Comparison of ENCODE assay signal across 8 mouse cellular contexts in the genomic region with DNA sequence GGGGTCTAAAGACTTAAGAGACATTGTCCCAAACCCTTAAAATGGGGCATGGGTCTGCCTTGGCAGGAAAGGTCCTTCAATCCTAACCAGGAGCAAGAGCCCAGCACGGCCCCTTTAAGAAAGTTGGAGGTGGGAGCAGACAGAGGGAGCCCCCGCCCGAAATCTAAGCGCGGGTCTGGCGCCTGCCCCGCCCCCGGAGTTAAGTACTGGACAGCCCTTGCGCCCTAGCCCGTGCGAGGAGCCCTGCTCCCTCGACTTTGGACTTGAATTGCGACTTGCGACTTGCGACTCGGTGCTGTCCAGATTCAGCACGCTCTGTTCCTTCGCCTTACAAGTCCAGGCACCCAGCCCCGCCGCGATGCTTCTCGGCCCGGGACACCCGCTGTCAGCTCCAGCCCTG. TPM values are rescaled to one million over a fixed set of nuclear protein-coding genes. Genes with fewer than 3 reads are reported as not detected.
DNase-seq lines count a peak whose midpoint lies in the region; ATAC-seq and TF ChIP-seq lines count a peak whose summit lies in the region.

TSS of gene Cspg4 (plus strand) at position 202 of the 400 bp plus-strand sequence.

- H3K4me1 ChIP-seq in ES-E14 (ENCODE audit: control insufficient read depth in 2 of 2, insufficient read depth in 2 of 2, low read length in 2 of 2, poor library complexity in 1 of 2), result peaks cover 6 to 17% of the 10 kb centered on the region in 2 experiments
- H3K4me1 ChIP-seq in embryonic facial prominence, embryonic 10.5 days, result peaks cover 78% of the 10 kb centered on the region
- peaks cover 31% of the 10 kb centered on the region for H3K4me1 ChIP-seq in kidney, adult 2 months (ENCODE audit: control insufficient read depth, insufficient read depth, low read length)
- H3K4me1 ChIP-seq in neural tube, embryonic 11.5 days (ENCODE audit: control insufficient read depth, insufficient read depth, low read length), result peaks cover 9% of the 10 kb centered on the region; the same call in 1 of the 2 replicates

- H3K27ac ChIP-seq in ES-E14 (ENCODE audit: insufficient read depth, low read depth, low read length, poor library complexity, severe bottlenecking), result no peak within 1 kb of the TSS
- peak within 1 kb of the TSS; percentile 75 for H3K27ac ChIP-seq in embryonic facial prominence, embryonic 10.5 days (replicated peaks)
- H3K27ac ChIP-seq in kidney, adult 2 months (ENCODE audit: insufficient read depth, low read depth, low read length), result peak within 1 kb of the TSS; percentile 49
- H3K27ac ChIP-seq in neural tube, embryonic 11.5 days (ENCODE audit: low read depth, low read length), result no peak within 1 kb of the TSS

- H3K4me2 ChIP-seq in neural tube, embryonic 11.5 days (ENCODE audit: low read depth), result peak within 1 kb of the TSS; percentile 51

- 2% methylated on average over 24 of the region's 24 CpGs for WGBS in embryonic facial prominence, embryonic 10.5 days
- 3% methylated on average over 24 of the region's 24 CpGs for WGBS in kidney, adult 2 months
- WGBS in neural tube, embryonic 11.5 days, result 4% methylated on average over 24 of the region's 24 CpGs

- H3K9me3 ChIP-seq in ES-E14 (ENCODE audit: control insufficient read depth, insufficient read depth, low read depth, low read length), result no peaks in the 10 kb centered on the region
- H3K9me3 ChIP-seq in embryonic facial prominence, embryonic 10.5 days, result no peaks in the 10 kb centered on the region
- no peaks in the 10 kb centered on the region for H3K9me3 ChIP-seq in neural tube, embryonic 11.5 days (ENCODE audit: control insufficient read depth, low read length)

- ATAC-seq in neural tube, embryonic 11.5 days (ENCODE audit: insufficient read depth, low FRiP score, low TSS enrichment), result no peak
- no peak for ATAC-seq in cerebellum, adult (ENCODE audit: insufficient number of reproducible peaks, low FRiP score, low TSS enrichment)

- TF ChIP-seq POLR2A in kidney, adult 2 months (IDR thresholded peaks at IDR 0.05; ENCODE audit: low read depth, low read length), result peak; percentile 69

- peak within 1 kb of the TSS; percentile 3 to 40; a peak in 2 of 4 replicates for H3K4me3 ChIP-seq in ES-E14 (ENCODE audit: insufficient read depth in 1 of 2, low read depth in 1 of 2, low read length in 2 of 2, poor library complexity in 1 of 2, severe bottlenecking in 1 of 2)
- peak within 1 kb of the TSS; percentile 57 for H3K4me3 ChIP-seq in embryonic facial prominence, embryonic 10.5 days
- H3K4me3 ChIP-seq in kidney, adult 2 months (ENCODE audit: insufficient read depth, low read depth, low read length), result peak within 1 kb of the TSS; percentile 57
- peak within 1 kb of the TSS; percentile 26 for H3K4me3 ChIP-seq in neural tube, embryonic 11.5 days (ENCODE audit: low read depth, low read length)

- in situ Hi-C loops in ES-E14 (cut with MboI; ENCODE audit: low sequenced_read_pairs in 2 of 2, unreplicated experiment in 2 of 2), result no loop called here

- TF ChIP-seq CTCF in kidney, adult 2 months (conservative IDR thresholded peaks at IDR 0.05; ENCODE audit: insufficient read depth, insufficient read length, low read depth, low read length), result no peak

- H3K27me3 ChIP-seq in embryonic facial prominence, embryonic 10.5 days (replicated peaks; ENCODE audit: low read depth, poor library complexity, severe bottlenecking), result peaks cover 57% of the 10 kb centered on the region
- no peaks in the 10 kb centered on the region for H3K27me3 ChIP-seq in kidney, adult 2 months (replicated peaks; ENCODE audit: control insufficient read depth, insufficient read depth, low read length)
- H3K27me3 ChIP-seq in neural tube, embryonic 11.5 days (ENCODE audit: control insufficient read depth, insufficient read depth, low read length), result peaks cover 14% of the 10 kb centered on the region

- no peak within 1 kb of the TSS for H3K9ac ChIP-seq in ES-E14 (ENCODE audit: insufficient read depth, low read depth, low read length, poor library complexity, severe bottlenecking)
- peak within 1 kb of the TSS; percentile 29; the same call in 1 of the 2 replicates for H3K9ac ChIP-seq in neural tube, embryonic 11.5 days (ENCODE audit: low read length)

- no peaks in the 10 kb centered on the region for H3K36me3 ChIP-seq in ES-E14 (ENCODE audit: control insufficient read depth, insufficient read depth, low read length, poor library complexity, severe bottlenecking)
- H3K36me3 ChIP-seq in embryonic facial prominence, embryonic 10.5 days (replicated peaks), result no peaks in the 10 kb centered on the region
- no peaks in the 10 kb centered on the region for H3K36me3 ChIP-seq in kidney, adult 2 months (ENCODE audit: control insufficient read depth, insufficient read depth, low read length)
- H3K36me3 ChIP-seq in neural tube, embryonic 11.5 days (ENCODE audit: control insufficient read depth, insufficient read depth, low read length), result no peaks in the 10 kb centered on the region

- no peak for DNase-seq in ES-E14 (ENCODE audit: low read depth, low spot score)
- DNase-seq in embryonic facial prominence, embryonic 10.5 days (ENCODE audit: low spot score), result peak; percentile 79
- DNase-seq in heart, adult 9 months (ENCODE audit: low spot score in 2 of 2), result peak; percentile 66 to 73
- DNase-seq in kidney, adult 2 months, result peak; percentile 89
- DNase-seq in liver, result peak; percentile 49
- DNase-seq in neural tube, embryonic 11.5 days (ENCODE audit: low spot score), result peak; percentile 54
- no peak for DNase-seq in MN1 (ENCODE audit: low spot score)

TF ChIP-seq in ES-E14, 5 proteins besides CTCF, POLR2A, EP300 and RAD21:
- TF ChIP-seq CHD2 (IDR thresholded peaks at IDR 0.05; ENCODE audit: low read depth, low read length) (no peak), ZC3H11A (IDR thresholded peaks at IDR 0.05; ENCODE audit: borderline replicate concordance, low read depth, low read length) (no peak), ZNF384 (IDR thresholded peaks at IDR 0.05; ENCODE audit: low read depth, low read length) (no peak), MAFK (IDR thresholded peaks at IDR 0.05; ENCODE audit: insufficient read depth, low read depth, low read length) (no peak), HCFC1 (IDR thresholded peaks at IDR 0.05; ENCODE audit: borderline replicate concordance, insufficient read depth, low read length) (no peak)
TF ChIP-seq in ES-E14: peak in this region for 0.

RNA-seq across cellular contexts. Expression of gene Cspg4, which starts in this region (rescaled TPM):
- 1.3 and 2.1 TPM in 2 replicates for total RNA-seq in ES-E14 (2012; rRNA removed)
- 2.2 and 2.5 TPM in 2 replicates for polyA plus RNA-seq in embryonic facial prominence, embryonic 10.5 days (2016; fragmentation: Nextera tagmentation; extraction: Ambion mirVana)
- 14.5 and 20.5 TPM in 2 replicates for polyA plus RNA-seq in kidney, adult 2 months (2012; rRNA removed)
- polyA plus RNA-seq in neural tube, embryonic 11.5 days (2014; fragmentation: Nextera tagmentation; extraction: Ambion mirVana), result 2.6 and 3.8 TPM in 2 replicates

Comparison
In these comparisons a context has a peak if more than half of its experiments do, and no peak if none do; other contexts are left out.
1. DNase-seq: peak in embryonic facial prominence, embryonic 10.5 days (single experiment), heart, adult 9 months (2 of 2), kidney, adult 2 months (single experiment), liver (single experiment) and neural tube, embryonic 11.5 days (single experiment); none in ES-E14 (single experiment) and MN1 (single experiment).
2. H3K27ac ChIP-seq: peak in embryonic facial prominence, embryonic 10.5 days (single experiment) and kidney, adult 2 months (single experiment); none in ES-E14 (single experiment) and neural tube, embryonic 11.5 days (single experiment).
3. Peak in every context shown above with its lines, with median percentiles within 50 percentile points of each other: H3K4me3 ChIP-seq.